Mouse (Mus musculus) thymus, adult 2 months (tissue): ENCODE data around the gene Adamts2. TPM values are rescaled to one million over a fixed set of nuclear protein-coding genes. Genes with fewer than 3 reads are reported as not detected.

Experiments used
- DNase-seq: peaks from one replicate; pipeline ENCODE4 v3.0.0; 2021
- H3K27ac ChIP-seq: fragments of 200-500 bp; 2 replicates; pipeline ENCODE4 v1.5.1; 2012; ENCODE audit warnings: low read length, control low read depth; ENCODE audit not compliant: control insufficient read depth, insufficient read depth
- H3K27me3 ChIP-seq: fragments of 200-500 bp; 2 replicates; pipeline ENCODE4 v1.6.1; 2012; ENCODE audit warnings: mild to moderate bottlenecking, low read length, moderate library complexity, mixed read lengths; ENCODE audit not compliant: control insufficient read depth, insufficient read depth
- H3K36me3 ChIP-seq: fragments of 200-500 bp; 2 replicates; pipeline ENCODE4 v1.6.1; 2012; ENCODE audit warnings: mild to moderate bottlenecking, low read length, moderate library complexity; ENCODE audit not compliant: control insufficient read depth, insufficient read depth
- H3K4me1 ChIP-seq: fragments of 200-500 bp; replicated peaks from 2 replicates; pipeline ENCODE4 v1.6.1; 2012; ENCODE audit warnings: low read length; ENCODE audit not compliant: control insufficient read depth, insufficient read depth
- H3K4me3 ChIP-seq: fragments of 200-500 bp; 2 replicates; pipeline ENCODE4 v1.5.1; 2012; ENCODE audit warnings: mild to moderate bottlenecking, low read length, control low read depth, moderate library complexity; ENCODE audit not compliant: control insufficient read depth, insufficient read depth
- CTCF ChIP-seq: fragments of 200-500 bp; IDR thresholded peaks from 2 replicates; pipeline ENCODE4 v1.5.1; 2012; ENCODE audit warnings: mild to moderate bottlenecking, control low read depth, low read length, moderate library complexity, borderline replicate concordance; ENCODE audit not compliant: control insufficient read depth, poor library complexity, insufficient read depth; ENCODE audit errors: extremely low read depth
- POLR2A ChIP-seq: fragments of 200-500 bp; IDR thresholded peaks from 2 replicates; pipeline ENCODE4 v1.6.1; 2012; ENCODE audit warnings: mild to moderate bottlenecking, low read length, control low read depth, moderate library complexity; ENCODE audit not compliant: control insufficient read depth, poor library complexity, insufficient read depth; ENCODE audit errors: extremely low read depth
- WGBS: fragments of 180-500 bp; shearing (Covaris S2); methylation state at CpG from one replicate; pipeline ENCODE4 v1.1.7; 2018; 5-methylcytosine and 5-hydroxymethylcytosine counted together
- polyA plus RNA-seq: library from polyadenylated mRNA; depleted of rRNA; stranded (reverse); fragments of >200 nt; gene quantifications from 2 replicates; pipeline ENCODE4 v1.2.3, GENCODE M21; 2012

The Adamts2 gene
- polyA plus RNA-seq, 1 experiment = 5.5 TPM

DNA sequence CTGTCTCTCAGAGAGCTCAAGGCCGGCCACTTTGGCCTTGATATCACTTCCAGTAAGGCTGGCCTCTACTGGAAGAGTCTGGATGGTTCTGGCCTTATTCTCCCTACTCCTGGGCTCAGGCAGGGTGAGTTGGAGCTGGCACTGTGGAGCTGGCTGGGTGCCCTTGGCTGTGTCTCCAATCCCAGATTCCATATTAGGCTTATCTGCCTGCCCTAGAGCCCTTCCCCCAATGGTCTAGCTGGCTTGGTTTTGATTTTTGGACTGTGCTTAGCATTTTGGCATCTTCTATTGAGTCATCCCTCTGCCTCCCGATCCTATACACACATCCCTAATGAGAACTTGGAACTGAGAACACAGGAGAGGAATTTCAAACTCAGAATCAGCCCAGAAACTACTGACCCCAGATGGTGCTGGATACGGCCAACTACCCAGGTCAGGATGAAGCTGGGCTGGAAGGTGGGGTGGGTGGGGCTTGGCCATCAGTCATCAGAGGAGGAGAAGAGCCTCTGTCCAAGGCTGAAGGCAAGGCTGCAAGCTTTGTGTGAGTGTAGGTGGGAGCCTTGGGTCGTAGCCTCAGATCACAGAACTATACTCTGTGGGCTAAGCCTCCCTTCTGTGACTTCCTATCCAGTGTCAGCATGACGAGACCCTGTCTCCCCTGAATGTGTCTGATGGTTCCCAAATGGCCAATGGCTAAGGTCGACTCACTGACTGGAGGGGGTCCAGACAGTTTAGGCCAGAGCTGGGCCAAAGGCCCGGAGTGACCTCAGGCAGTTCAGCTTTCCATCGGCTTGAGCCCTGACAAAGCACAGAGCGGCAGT, 67.9 kb downstream of the Adamts2 start:
- TF ChIP-seq POLR2A = no peak
- TF ChIP-seq CTCF = no peak
- Histone ChIP-seq H3K27ac (no peak overlapping the region), H3K4me1 (no peaks in the 10 kb centered on the region), H3K27me3 (no peaks in the 10 kb centered on the region), H3K36me3 (no peaks in the 10 kb centered on the region), H3K4me3 (no peak overlapping the region)
- WGBS = 91% methylated on average over 9 of the region's 9 CpGs
- no peak for DNase-seq

DNA sequence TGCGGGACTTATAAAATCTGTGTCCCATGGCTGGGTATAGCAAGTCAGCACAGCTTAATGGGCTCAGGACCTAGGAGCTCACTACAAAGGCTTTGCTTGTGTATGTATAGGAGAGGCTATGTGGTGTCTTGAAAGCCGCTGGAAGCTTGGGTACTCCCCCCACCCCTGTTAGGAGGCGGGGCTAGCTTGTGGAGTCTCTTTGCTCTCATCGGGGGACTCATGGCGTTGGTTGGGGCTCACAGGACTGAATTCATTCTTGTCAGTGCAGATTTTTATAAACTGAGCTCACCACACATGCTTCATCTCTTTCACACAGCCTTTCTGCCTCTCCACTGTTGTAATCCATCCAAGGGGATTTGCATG, 68.5 kb downstream of the Adamts2 start:
- no peak overlapping the region for H3K27ac ChIP-seq

DNA sequence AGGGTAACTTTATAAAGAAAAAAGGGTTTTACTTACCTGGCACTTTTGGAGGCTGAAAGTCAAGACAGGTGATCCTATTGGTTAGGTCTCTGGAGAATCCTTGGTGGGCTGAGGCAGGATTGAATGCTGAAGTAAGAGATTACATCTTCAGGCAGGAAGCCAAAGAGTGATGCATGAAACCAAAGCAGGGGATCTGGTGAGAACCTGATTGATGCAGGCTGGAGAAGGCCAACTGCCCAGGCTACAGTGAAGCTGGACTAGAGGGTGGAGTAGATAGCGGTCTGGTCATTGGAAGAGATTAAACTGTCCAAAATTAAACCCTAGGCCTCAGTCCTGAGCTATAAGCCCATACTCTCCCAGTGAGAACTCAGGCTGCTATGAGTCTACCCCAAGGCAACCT, 69.0 kb downstream of the Adamts2 start:
- no peaks in the 10 kb centered on the region for H3K36me3 ChIP-seq
- H3K27ac ChIP-seq = no peak overlapping the region
- no peaks in the 10 kb centered on the region for H3K4me1 ChIP-seq
- 95% methylated on average over 1 of the region's 1 CpGs for WGBS
- no peak for TF ChIP-seq POLR2A
- TF ChIP-seq CTCF = no peak
- no peak for DNase-seq
- no peaks in the 10 kb centered on the region for H3K27me3 ChIP-seq
- H3K4me3 ChIP-seq = no peak overlapping the region

More for the DNA sequence above, 68.5 kb downstream of the Adamts2 start:
- no peaks in the 10 kb centered on the region for H3K27me3 ChIP-seq
- no peak for TF ChIP-seq CTCF
- no peak for TF ChIP-seq POLR2A
- 94% methylated on average over 5 of the region's 5 CpGs for WGBS
- DNase-seq = no peak
- no peaks in the 10 kb centered on the region for H3K4me1 ChIP-seq
- H3K4me3 ChIP-seq = no peak overlapping the region
- no peaks in the 10 kb centered on the region for H3K36me3 ChIP-seq

DNA sequence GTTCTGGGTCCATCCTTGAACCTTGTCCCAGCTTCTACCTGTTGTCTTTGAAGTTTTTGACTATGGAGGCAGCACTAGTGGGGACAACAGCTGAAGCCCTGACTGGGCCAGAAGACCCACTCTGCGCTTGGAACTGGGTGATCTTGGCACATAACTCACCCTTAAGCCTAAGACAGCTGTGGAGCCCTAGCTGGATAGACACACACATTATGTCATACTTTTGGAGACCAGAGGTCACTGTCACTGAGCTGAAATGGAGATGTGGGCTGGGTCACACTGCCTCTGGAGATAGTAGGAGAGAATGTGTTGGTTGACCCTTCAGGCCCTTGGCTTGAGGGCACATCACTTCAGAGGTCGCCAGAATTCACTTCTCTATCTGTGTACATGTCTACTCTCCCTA, 69.5 kb downstream of the Adamts2 start:
- no peak for DNase-seq
- no peaks in the 10 kb centered on the region for H3K36me3 ChIP-seq
- no peak overlapping the region for H3K27ac ChIP-seq
- no peak overlapping the region for H3K4me3 ChIP-seq
- WGBS = 75% methylated on average over 2 of the region's 2 CpGs
- TF ChIP-seq POLR2A (no peak), CTCF (no peak)
- H3K27me3 ChIP-seq = no peaks in the 10 kb centered on the region
- H3K4me1 ChIP-seq = no peaks in the 10 kb centered on the region

DNA sequence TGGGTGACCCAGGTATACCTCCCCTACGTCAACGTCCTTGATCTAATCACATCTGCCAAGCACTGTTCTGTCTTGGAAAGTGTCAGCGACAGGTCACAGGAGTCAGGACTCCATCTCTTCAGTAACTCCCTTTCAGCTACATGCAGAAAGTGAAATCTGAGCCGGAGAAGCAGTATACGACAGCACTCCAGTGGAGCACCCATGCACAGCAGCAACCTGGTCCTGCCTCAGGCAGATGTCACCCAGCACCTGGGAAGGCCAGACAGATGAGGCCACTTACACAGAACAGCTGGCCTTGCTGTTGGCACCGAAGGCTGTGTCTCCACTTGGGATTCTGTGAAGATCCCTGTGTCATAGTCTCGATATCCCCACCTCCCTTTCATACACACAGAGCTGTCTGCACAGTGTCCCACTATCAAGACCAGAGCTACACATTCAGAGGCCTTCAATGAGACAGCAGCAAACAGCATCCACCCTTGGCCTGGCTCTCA, 70.0 kb downstream of the Adamts2 start:
- TF ChIP-seq CTCF (no peak), POLR2A (no peak)
- 93% methylated on average over 7 of the region's 7 CpGs for WGBS
- Histone ChIP-seq H3K27ac (no peak overlapping the region), H3K27me3 (no peaks in the 10 kb centered on the region), H3K36me3 (no peaks in the 10 kb centered on the region), H3K4me1 (no peaks in the 10 kb centered on the region), H3K4me3 (no peak overlapping the region)
- DNase-seq = no peak

DNA sequence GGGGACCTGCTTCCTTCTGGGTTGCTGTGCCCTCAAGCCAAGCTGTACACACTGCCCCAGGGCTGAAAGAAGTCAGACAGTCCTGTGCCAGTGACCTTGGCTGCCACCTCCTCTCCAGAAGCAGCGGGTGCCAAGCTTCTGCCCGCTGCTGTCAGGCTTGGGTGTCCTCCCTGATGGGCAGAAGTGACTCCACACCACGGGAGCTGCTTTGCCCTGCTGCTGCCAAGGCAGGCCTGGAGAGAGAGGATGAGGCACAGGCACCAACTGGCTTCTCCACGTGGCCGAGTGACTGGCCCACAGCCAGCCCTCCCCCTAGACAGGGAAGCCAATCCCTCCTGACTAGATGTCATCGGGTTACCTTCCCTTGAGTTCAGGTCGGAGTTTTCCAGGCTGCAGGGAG, 71.0 kb downstream of the Adamts2 start:
- no peaks in the 10 kb centered on the region for H3K27me3 ChIP-seq
- H3K27ac ChIP-seq = no peak overlapping the region
- DNase-seq = no peak
- 50% methylated on average over 7 of the region's 7 CpGs for WGBS
- H3K4me1 ChIP-seq = no peaks in the 10 kb centered on the region
- no peak overlapping the region for H3K4me3 ChIP-seq
- no peak for TF ChIP-seq POLR2A
- TF ChIP-seq CTCF = no peak
- no peaks in the 10 kb centered on the region for H3K36me3 ChIP-seq

DNA sequence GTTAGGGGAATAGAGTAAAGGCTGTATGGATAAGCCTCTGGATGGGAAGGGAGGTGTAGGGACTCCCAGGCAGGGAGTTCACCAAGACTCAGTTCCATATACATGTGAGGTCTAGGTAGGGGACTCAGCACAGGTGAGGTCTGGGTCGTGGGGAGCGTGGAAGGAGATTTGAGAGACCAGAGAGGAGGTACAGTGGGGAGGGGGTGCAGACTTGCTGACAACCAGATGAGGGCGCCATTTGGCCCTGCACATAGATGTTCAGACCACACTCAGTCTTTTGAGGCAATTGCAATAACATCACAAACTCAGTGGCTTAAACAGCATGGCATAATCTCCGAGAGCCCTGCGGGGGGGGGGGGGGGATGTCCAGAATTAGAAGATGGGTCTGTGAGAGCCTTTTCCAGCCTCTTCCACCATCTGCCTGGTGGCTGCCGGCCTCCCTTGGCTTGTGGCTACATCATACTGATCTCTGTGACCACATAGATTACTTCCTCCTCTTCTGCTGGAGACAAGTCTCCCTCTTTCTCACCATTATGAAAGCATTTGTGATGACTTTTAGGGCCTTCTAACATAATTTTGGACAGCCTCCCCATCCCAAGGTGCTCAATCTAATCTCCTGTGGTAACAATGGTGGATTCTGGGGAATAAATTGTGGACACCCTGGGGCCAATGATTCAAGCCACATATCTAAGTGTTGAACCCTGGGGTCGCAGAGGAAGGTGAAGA, 71.8 kb downstream of the Adamts2 start:
- WGBS = 40% methylated on average over 7 of the region's 7 CpGs
- no peaks in the 10 kb centered on the region for H3K36me3 ChIP-seq
- H3K4me3 ChIP-seq = no peak overlapping the region
- peak; percentile 4 for DNase-seq
- H3K27me3 ChIP-seq = no peaks in the 10 kb centered on the region
- TF ChIP-seq POLR2A (no peak), CTCF (no peak)
- no peak overlapping the region for H3K27ac ChIP-seq
- no peaks in the 10 kb centered on the region for H3K4me1 ChIP-seq
